Mouse (Mus musculus): ENCODE measurements at regions not wholly inside any gene's neighbourhood (a gene's known extent, or its start where the extent isn't known, plus 50 kb on each side); places are given as distances from the start of the nearest gene placed in this dataset.

GRCm38 (mm10) chr13:116714809-116715208, 310.5 kb downstream of the Parp8 start:
- DNase-seq (ENCODE audit: extremely low read depth, low read depth, low spot score): peak; percentile 27
- no peak overlapping the region for H3K27ac ChIP-seq (replicated peaks; ENCODE audit: insufficient read depth, low read depth, low read length)
- 16% methylated on average over 5 of the region's 5 CpGs for WGBS
- no peak overlapping the region for H3K9ac ChIP-seq (ENCODE audit: low read depth, low read length)
- H3K4me1 ChIP-seq (ENCODE audit: control insufficient read depth, insufficient read depth, low read length): no peaks in the 10 kb centered on the region; the same call in 1 of the 2 replicates
- no peaks in the 10 kb centered on the region for H3K36me3 ChIP-seq (ENCODE audit: control insufficient read depth, insufficient read depth, low read length)
- no peak overlapping the region for H3K4me3 ChIP-seq (ENCODE audit: insufficient read depth, low read depth, low read length)
- peak; percentile 39 for TF ChIP-seq CTCF (IDR thresholded peaks at IDR 0.05; ENCODE audit: low read depth, low read length)
- no peak for TF ChIP-seq POLR2A (IDR thresholded peaks at IDR 0.05; ENCODE audit: extremely low read depth, insufficient read depth, low read length)
- H3K79me2 ChIP-seq (ENCODE audit: control insufficient read depth, insufficient read depth, low read length): no peaks in the 10 kb centered on the region
- H3K27me3 ChIP-seq (ENCODE audit: control insufficient read depth, insufficient read depth, low read length): 0 out of 2 replicates have a peak, but pooled peaks cover 4% of the 10 kb centered on the region

DNA sequence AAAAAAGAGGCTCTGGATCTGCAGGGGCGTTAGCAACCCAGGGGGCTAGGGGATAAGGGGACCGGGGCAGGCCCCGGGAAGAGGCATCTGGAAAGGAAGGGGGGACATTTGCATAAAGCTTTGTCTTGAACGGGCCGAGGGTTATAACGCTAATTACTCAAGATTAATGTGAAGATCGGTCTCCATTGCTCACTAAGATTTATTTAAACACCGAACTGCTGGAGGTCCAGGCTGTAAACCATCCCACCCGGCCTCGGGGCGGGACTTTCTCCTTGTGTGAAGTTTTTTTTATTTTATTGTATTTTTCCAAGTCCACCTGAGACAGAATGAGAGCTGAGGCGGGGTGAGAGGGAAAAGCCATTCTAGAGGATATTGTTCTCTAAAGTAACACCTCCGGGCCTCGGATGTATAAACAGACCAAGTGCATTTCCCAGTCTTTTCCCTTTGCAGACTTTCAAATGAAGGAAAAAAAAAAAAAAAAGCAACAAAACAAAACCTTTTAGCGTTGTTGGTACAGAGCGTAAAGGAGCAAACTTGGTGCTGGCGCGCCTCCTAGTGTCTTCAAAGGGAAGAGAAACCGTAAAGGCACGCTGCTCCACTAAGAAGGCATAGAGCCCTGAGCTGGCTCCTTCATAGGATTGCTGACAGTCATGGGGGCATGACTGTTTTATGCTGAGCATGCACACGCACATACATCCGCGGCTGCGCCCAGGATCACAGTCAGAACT, 313.3 kb downstream of the Parp8 start:
- no peaks in the 10 kb centered on the region; the same call in 1 of the 2 replicates for H3K4me1 ChIP-seq (ENCODE audit: control insufficient read depth, insufficient read depth, low read length)
- under 1% methylated on average over 24 of the region's 24 CpGs for WGBS
- peaks cover 9% of the 10 kb centered on the region; the same call in 1 of the 2 replicates for H3K27me3 ChIP-seq (ENCODE audit: control insufficient read depth, insufficient read depth, low read length)
- peak; percentile 39 for DNase-seq (ENCODE audit: extremely low read depth, low read depth, low spot score)
- no peaks in the 10 kb centered on the region for H3K79me2 ChIP-seq (ENCODE audit: control insufficient read depth, insufficient read depth, low read length)
- TF ChIP-seq CTCF (IDR thresholded peaks at IDR 0.05; ENCODE audit: low read depth, low read length) (peak; percentile 61), POLR2A (IDR thresholded peaks at IDR 0.05; ENCODE audit: extremely low read depth, insufficient read depth, low read length) (no peak)
- H3K36me3 ChIP-seq (ENCODE audit: control insufficient read depth, insufficient read depth, low read length): no peaks in the 10 kb centered on the region
- H3K9ac ChIP-seq (ENCODE audit: low read depth, low read length): no peak overlapping the region
- H3K27ac ChIP-seq (replicated peaks; ENCODE audit: insufficient read depth, low read depth, low read length): no peak overlapping the region
- H3K4me3 ChIP-seq (ENCODE audit: insufficient read depth, low read depth, low read length): no peak overlapping the region

- no peak for TF ChIP-seq CTCF (IDR thresholded peaks at IDR 0.05; ENCODE audit: low read depth, low read length)
- TF ChIP-seq POLR2A (IDR thresholded peaks at IDR 0.05; ENCODE audit: extremely low read depth, insufficient read depth, low read length): no peak
- Histone ChIP-seq H3K36me3 (ENCODE audit: control insufficient read depth, insufficient read depth, low read length) (no peaks in the 10 kb centered on the region), H3K27ac (replicated peaks; ENCODE audit: insufficient read depth, low read depth, low read length) (no peak overlapping the region), H3K4me1 (ENCODE audit: control insufficient read depth, insufficient read depth, low read length) (no peaks in the 10 kb centered on the region; the same call in 1 of the 2 replicates), H3K27me3 (ENCODE audit: control insufficient read depth, insufficient read depth, low read length) (peaks cover 13% of the 10 kb centered on the region; the same call in 1 of the 2 replicates), H3K79me2 (ENCODE audit: control insufficient read depth, insufficient read depth, low read length) (no peaks in the 10 kb centered on the region), H3K9ac (ENCODE audit: low read depth, low read length) (no peak overlapping the region), H3K4me3 (ENCODE audit: insufficient read depth, low read depth, low read length) (no peak overlapping the region)
- DNase-seq (ENCODE audit: extremely low read depth, low read depth, low spot score): no peak
- 4% methylated on average over 22 of the region's 22 CpGs for WGBS
Measured at GRCm38 (mm10) chr13:116711148-116711865, 314.0 kb downstream of the Parp8 start.

- TF ChIP-seq CTCF (IDR thresholded peaks at IDR 0.05; ENCODE audit: low read depth, low read length): no peak
- TF ChIP-seq POLR2A (IDR thresholded peaks at IDR 0.05; ENCODE audit: extremely low read depth, insufficient read depth, low read length): no peak
- DNase-seq (ENCODE audit: extremely low read depth, low read depth, low spot score): no peak
- 29% methylated on average over 7 of the region's 7 CpGs for WGBS
- Histone ChIP-seq H3K9ac (ENCODE audit: low read depth, low read length) (no peak overlapping the region), H3K79me2 (ENCODE audit: control insufficient read depth, insufficient read depth, low read length) (no peaks in the 10 kb centered on the region), H3K27ac (replicated peaks; ENCODE audit: insufficient read depth, low read depth, low read length) (no peak overlapping the region), H3K36me3 (ENCODE audit: control insufficient read depth, insufficient read depth, low read length) (no peaks in the 10 kb centered on the region), H3K4me3 (ENCODE audit: insufficient read depth, low read depth, low read length) (no peak overlapping the region), H3K4me1 (ENCODE audit: control insufficient read depth, insufficient read depth, low read length) (no peaks in the 10 kb centered on the region; the same call in 1 of the 2 replicates), H3K27me3 (ENCODE audit: control insufficient read depth, insufficient read depth, low read length) (peaks cover 19% of the 10 kb centered on the region; the same call in 1 of the 2 replicates)
Measured at GRCm38 (mm10) chr13:116709671-116710070, 315.7 kb downstream of the Parp8 start.

- H3K9ac ChIP-seq (ENCODE audit: low read depth, low read length): no peak overlapping the region
- H3K4me3 ChIP-seq (ENCODE audit: insufficient read depth, low read depth, low read length): no peak overlapping the region
- no peaks in the 10 kb centered on the region; the same call in 1 of the 2 replicates for H3K4me1 ChIP-seq (ENCODE audit: control insufficient read depth, insufficient read depth, low read length)
- no peak overlapping the region for H3K27ac ChIP-seq (replicated peaks; ENCODE audit: insufficient read depth, low read depth, low read length)
- H3K36me3 ChIP-seq (ENCODE audit: control insufficient read depth, insufficient read depth, low read length): no peaks in the 10 kb centered on the region
- no peaks in the 10 kb centered on the region for H3K79me2 ChIP-seq (ENCODE audit: control insufficient read depth, insufficient read depth, low read length)
- no peak for TF ChIP-seq POLR2A (IDR thresholded peaks at IDR 0.05; ENCODE audit: extremely low read depth, insufficient read depth, low read length)
- TF ChIP-seq CTCF (IDR thresholded peaks at IDR 0.05; ENCODE audit: low read depth, low read length): no peak
- 6% methylated on average over 16 of the region's 16 CpGs for WGBS
- no peak for DNase-seq (ENCODE audit: extremely low read depth, low read depth, low spot score)
- peaks cover 19% of the 10 kb centered on the region; the same call in 1 of the 2 replicates for H3K27me3 ChIP-seq (ENCODE audit: control insufficient read depth, insufficient read depth, low read length)
Measured at GRCm38 (mm10) chr13:116708846-116709245, 316.5 kb downstream of the Parp8 start.

Data from liver, adult 2 months (tissue).